Mouse (Mus musculus) liver, adult (tissue): ENCODE results near the gene Rspo4.

Source experiments
- GATA4 ChIP-seq: IDR thresholded peaks from 2 replicates; pipeline ENCODE4 v1.6.1; 2014; ENCODE audit warnings: mild to moderate bottlenecking, low read length; ENCODE audit not compliant: insufficient replicate concordance

The Rspo4 gene

DNA sequence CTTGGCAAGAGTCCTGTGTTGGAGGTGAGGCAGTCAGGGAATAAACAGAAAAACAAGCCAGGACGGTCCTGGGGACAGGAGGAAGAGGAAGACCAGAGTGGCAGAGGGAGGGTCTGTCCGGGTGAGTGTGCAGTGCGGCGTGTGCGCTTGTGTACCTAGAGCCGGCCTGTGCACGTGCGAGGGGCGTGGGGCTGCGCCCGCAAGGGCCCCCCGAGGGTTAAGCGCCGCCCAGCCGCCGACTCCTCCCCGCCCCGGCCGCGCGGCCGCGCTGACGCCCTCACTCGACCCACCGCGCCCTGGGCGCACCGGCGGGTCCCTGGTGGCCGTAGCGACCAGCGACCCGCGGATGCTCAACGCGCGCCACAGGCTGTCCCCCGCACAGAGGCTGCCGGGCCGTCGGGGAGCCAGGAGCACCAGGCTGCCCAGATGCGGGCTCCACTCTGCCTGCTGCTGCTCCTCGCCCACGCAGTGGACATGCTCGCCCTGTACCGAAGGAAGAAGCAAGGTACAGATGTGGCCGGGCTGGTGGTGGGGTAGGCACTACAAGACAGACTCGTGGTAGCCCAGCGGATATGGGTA, at the start of gene Rspo4:
Gene Rspo4, plus strand, starts transcription at position 280 of the 579 bp plus-strand sequence.
- TF ChIP-seq GATA4, result no peak

DNA sequence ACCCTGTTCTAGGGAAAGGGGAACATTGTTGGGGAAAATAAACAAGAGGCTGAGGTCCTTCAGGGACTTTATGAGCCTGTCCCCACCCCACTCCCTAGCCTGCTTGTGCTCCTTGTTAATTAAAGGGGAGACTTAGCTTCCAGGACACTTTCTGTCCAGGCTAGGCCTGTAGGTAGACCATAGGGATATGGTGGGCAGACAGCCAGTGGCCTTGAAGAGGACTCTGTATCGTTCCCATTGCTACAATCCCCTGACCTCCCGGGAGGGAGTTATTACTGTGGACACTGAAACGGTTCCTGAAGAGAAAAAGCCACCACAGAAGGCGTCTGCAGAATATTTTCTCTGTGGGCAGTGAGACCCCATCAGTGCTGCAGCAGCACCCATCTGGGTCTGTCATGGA, 27.1 kb upstream of the Rspo4 start:
- TF ChIP-seq GATA4, result no peak

- TF ChIP-seq GATA4, result no peak
Observed at GRCm38 (mm10) chr2:151862257-151862810, 19.6 kb downstream of the Rspo4 start.

DNA sequence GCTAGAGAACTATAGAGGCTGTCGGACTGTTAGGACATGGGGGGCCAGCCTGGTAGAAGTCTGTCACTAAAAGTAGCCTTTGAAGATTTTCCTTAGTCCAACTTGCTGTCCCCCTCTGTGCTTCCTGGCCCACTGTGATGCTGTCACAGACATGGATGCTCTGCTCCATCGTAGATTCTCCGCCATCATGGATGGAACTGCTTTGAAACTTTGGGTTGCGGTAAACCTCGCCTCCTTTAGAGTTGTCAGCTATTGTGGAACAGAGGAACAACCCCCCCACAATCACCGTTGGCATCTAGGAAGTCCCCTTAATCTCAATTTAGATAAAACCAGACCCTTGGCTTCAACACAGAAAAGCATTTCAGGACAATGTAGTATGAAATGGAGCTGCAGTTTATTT, 22.2 kb downstream of the Rspo4 start:
- no peak for TF ChIP-seq GATA4

DNA sequence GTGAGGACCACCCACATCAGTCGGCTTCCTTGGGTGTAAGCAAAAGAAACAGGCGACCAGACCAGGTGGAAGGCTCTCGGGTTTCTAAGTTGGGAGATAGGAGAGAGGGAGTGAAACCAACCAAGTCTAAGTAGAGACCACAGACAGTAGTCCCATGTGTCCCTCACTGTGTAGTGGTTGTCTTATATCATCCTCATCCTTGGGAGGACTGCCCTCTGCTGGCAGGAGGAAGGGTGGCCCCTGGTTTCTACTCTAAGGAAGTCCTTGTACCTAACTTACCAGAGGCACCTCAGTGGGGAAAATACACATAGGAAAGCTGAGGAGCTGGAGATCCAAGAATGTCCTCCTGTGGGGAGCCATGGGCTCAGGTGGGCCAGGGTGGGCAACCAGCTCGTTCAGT, 23.8 kb downstream of the Rspo4 start:
- TF ChIP-seq GATA4, result no peak

DNA sequence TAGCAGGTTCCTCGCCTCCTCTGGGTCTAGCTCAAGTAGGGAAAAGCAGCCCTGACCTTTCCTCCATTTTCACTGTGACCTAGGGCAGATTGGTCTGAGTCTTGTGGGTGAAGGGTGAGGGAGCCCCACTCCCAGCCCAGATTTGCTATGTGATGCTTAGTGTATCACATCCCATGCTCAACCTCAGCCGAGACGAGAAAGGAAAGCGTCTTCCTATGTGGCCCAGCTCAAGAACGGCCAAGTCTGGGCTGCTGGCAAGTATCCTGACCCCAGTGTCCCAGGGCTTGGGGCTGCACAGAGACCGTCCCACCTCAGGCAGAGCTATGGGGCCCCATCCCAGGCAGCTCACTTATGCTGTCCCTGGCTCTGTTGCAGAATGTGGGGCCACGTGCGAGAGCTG, 25.5 kb downstream of the Rspo4 start:
- no peak for TF ChIP-seq GATA4

DNA sequence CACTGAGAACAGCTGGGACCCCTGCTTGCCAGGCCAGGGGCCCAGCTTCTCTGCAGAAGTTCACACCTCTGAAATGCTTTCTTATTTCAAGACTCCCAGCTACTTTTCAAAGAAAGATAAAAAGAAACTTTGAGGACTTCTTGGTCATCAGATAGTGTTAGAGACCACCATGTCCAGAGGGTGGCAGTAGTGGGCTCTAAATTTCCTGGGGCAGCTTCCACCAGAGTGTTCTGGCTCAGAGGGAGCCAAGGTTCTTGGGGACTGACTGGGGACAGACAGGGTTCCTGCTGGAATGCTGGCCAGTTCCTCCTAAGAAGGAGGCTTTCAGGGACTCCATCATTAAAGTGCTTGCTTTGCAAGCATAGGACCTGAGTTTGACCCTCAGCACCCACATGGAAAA, 31.8 kb downstream of the Rspo4 start:
- no peak for TF ChIP-seq GATA4

DNA sequence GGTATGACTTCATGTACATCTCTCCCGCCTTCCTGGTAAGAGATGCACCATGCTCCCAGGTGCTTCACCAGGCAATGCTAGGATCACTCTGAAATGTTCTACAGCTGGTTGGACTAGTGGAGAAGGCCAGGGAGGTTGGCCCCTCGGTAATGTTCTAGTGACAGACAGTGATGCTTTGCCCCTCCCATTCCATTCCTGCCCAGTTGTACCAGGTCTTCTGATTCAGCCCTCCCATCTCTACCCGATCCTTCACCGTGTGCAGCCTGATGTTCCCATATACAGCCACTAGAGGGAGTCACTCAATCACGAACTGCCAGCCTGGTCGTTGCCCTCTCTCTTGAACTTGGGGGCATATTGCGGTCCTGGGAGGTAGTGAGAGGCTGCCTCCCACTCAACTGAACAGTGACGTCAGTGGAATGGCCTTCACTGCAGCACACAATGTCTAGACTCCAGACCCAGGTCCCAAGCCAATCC, 33.3 kb downstream of the Rspo4 start:
- no peak for TF ChIP-seq GATA4

DNA sequence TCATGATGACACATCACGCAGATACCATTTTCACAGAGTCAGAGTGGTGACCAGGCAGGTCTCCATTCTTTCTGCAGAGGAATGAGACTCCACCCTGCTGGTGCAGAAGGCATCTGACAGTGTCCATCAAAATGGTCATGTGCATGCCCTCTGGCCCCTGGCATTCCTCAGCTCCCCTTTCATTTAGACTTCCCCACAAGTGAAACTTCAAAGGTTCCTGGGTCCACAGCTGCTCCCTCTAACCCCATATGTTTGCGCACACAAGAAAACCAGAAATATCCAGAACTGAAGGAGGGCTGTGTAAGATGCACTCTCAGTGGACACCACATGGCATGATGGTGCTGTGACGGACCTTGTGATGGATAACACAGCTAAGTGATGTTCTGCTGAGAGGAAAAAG, 35.9 kb downstream of the Rspo4 start:
- TF ChIP-seq GATA4, result no peak

DNA sequence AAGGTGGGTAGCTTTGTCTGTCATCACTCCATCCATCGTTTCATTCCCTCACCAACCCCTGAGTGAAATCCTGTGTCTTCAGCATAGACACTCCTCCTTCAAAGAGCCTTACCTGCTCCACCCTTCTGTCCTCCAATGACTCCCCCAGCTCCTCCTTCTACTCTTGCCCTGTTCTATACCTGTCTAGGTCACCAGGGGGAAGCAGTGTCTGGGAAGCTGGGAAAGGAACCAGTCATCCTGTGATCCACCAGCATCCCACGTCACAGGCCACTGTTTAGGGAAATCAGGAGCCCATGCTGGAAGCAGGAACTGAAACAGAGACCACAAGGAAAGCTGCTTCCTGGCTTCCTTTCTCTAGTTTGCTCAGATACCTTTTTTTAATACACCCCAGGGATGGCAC, 37.0 kb downstream of the Rspo4 start:
- TF ChIP-seq GATA4, result no peak

GRCm38 (mm10) chr2:151891031-151891430, 48.3 kb downstream of the Rspo4 start:
- TF ChIP-seq GATA4, result no peak

GRCm38 (mm10) chr2:151893122-151893774, 50.5 kb downstream of the Rspo4 start:
- TF ChIP-seq GATA4, result no peak

DNA sequence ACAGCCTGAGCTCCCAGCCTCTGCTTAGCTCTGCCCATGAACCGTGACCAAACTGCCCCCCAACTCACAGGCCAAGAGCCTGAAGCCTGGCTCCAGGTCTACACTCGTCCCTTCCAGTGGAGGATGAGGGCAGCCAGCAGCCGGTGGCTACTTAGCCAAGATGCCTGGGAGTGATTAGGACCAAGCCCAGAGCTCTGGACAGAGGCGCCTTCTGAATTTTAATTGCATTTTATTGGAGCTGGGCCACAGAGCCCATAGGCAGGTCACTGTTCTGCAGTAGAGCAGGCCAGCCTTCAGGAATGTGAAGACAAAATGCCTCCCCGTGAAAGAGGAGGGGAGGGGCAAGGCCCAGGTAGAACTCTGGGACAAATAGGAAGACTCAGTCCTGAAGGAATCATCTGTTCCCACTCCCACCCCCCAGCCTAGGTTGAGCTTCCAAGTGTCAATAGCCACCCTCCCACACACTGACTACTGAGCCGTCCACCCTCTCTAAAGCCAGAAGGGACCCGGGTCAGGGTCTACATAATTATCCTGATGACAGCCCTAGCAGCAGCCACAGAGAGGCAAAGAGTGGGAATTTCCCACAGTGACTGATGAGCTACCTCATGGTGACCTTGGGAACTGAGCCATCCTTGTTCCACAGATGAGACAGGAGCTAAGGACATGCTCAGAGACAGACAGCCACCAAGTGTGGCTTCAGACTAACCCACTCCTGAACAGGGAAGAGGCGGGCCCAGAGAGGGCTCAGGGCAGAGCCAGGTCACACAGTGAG, 51.7 kb downstream of the Rspo4 start:
- TF ChIP-seq GATA4, result no peak

DNA sequence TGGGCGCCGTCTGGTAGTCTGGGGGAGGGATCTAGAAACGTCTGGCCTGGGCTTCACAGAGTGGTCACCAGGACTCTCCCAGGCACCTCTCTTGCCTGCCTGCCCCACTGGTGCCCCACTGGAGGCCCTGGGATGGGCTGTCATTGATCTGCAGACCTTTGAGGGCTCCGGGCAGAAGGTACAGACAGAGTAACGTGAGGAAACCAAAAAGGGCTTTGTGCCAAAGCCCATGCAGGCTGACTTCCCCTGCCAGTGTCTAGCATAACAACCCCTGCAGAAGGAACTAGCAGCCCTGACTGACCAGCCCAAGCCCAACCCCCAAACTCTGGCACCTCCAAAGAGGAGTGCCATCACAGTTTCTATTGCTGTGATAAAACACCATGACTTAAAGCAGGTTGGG, 53.2 kb downstream of the Rspo4 start:
- no peak for TF ChIP-seq GATA4

- no peak for TF ChIP-seq GATA4
Observed at GRCm38 (mm10) chr2:151898106-151898505, 55.4 kb downstream of the Rspo4 start.

DNA sequence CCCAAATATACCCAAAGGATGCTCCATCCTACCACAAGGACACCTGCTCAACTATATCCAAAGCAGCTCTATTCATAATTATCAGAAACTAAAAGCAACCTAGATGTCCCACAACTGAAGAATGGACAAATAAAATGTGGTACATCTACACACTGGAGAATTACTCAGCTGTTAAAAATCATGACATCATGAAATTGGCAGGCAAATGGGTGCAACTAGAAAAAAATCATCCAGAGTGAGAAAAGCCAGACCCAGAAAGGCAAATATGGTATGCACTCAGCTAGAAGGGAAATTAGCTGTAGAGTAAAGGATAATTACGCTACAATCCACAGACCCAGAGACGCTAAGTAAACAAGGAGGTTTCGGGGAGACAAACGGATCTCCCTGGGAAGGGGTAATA, 58.1 kb downstream of the Rspo4 start:
- TF ChIP-seq GATA4, result no peak
